Mouse (Mus musculus) cerebellum, adult 11-12 months (tissue): Measurements from ENCODE around the gene Psmc5.

Experiments
- DNase-seq: peaks from one replicate; pipeline ENCODE4 v3.0.0; 2022

The Psmc5 gene

DNA sequence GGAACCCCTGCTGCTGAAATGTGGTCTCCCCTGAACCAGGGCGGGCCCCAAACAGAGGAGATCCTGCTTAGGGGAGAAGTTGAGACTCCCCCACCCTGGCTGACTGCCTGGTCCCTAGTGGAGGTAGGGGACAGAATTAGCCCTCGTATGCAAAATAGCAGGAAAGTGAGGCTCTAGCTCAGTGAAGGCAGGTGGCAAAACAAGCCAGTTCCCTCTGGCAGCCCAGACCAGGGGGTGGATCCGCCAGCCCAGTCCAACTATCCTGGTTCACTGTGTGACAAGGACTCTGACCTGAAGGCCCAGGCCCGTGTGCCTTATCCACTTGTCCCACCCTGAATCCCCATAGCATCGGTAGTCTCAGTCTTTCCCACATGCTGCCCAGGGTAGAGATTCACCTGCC, 54.2 kb downstream of the Psmc5 start:
- no peak for DNase-seq
